Mouse (Mus musculus): ENCODE measurements around the gene Neil1. TPM values are rescaled to one million over a fixed set of nuclear protein-coding genes. Genes with fewer than 3 reads are reported as not detected.

The Neil1 gene
- 3.7 and 4.5 TPM in 2 replicates for polyA plus RNA-seq (2021; fragmentation: Nextera tagmentation)
- long read RNA-seq, experiment 1, partial matches to known transcripts: 1 of 5 reads
- long read RNA-seq, experiment 1, other reads (novel, unspliced or antisense): 3 of 5 reads
- long read RNA-seq, experiment 2, transcript Neil1-203 (10 exons, 1,693 nt): major isoform, 11 of 23 reads
- long read RNA-seq, experiment 2, partial matches to known transcripts: 0 of 23 reads
- long read RNA-seq, experiment 2, other reads (novel, unspliced or antisense): 11 of 23 reads

DNA sequence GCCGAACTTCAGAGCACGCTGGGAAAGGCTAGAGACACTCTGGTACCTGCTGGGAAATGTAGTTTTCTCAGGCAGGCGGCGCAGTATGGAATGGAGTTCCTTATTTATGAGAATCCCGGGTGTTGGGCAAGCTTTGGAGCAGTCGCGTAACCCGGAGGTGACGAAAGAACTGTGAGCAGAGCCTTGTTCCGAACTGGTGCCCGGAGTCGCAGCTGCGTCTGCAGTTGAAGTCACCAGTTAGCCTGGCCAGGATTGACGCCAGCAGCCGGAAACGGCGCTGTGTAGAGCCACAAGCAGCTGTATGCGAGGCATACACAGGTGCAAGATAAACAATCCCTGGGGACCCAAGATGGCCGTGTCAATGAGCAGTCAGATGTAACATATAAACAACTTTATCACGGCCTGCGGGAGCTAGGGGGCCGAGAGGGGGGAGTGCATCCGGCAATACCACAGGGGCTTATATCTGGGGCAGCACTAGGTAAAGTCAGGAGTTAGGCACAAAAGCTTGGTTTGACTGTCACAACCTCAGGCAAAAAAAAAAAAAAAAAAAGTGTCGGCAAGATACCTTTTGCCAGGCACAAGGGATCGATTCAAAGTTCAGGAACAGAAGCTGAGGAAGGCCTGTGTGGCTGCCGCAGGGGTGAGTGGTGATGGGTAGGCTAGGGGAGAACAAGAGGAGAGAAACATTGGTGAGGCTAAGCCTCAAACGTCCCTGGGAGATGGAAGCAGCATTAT lies at the start of gene Neil1:
TSS of gene Neil1 (minus strand) at position 162 of the 735 bp plus-strand sequence.

DNA sequence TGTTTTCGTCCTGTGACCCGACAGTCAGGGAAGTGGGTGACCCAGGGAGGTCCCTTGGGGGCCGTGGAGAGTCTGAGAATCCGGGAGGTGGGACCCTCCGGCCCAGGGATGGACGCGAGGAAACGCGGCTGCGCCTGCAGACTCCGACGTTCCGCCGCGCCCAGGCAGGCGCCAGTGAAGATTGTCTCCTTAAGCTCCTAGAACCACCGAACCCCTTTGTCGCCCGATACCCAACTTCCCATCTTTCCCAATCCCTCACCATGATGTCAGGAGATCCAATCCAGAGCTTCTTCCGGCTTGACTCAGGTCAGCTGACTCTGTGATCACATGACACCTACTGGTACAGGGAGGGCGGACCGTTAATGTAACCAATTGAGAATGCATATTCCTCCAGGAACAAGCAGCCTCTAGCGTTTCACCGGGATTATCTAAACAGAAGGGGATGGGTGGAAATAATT lies 9.9 kb upstream of the Neil1 start, which contains the start of gene Commd4:
TSS of gene Commd4 (minus strand) at position 319 of the 458 bp plus-strand sequence.

GRCm38 (mm10) chr9:57130577-57131433 lies 17.3 kb downstream of the Neil1 start, which contains the start of gene Man2c1:
Gene Man2c1 (plus strand): TSS chr9:57130690.

Other genes with a start within 250 kb of the Neil1 start
- gene Snx33, start 219.9 kb downstream of the Neil1 start, polyA plus RNA-seq (2021; fragmentation: Nextera tagmentation): 3.8 and 4.0 TPM in 2 replicates
- 88.0 and 89.6 TPM in 2 replicates for gene Imp3, start 210.8 kb downstream of the Neil1 start, polyA plus RNA-seq (2021; fragmentation: Nextera tagmentation)
- gene Snupn, start 197.4 kb downstream of the Neil1 start, polyA plus RNA-seq (2021; fragmentation: Nextera tagmentation): 18.0 and 19.7 TPM in 2 replicates
- 9.2 and 10.4 TPM in 2 replicates for gene Ptpn9, start 153.4 kb downstream of the Neil1 start, polyA plus RNA-seq (2021; fragmentation: Nextera tagmentation)
- gene Sin3a, start 76.3 kb downstream of the Neil1 start, polyA plus RNA-seq (2021; fragmentation: Nextera tagmentation): 3.8 and 6.9 TPM in 2 replicates
- gene Man2c1, start 17.6 kb downstream of the Neil1 start, polyA plus RNA-seq (2021; fragmentation: Nextera tagmentation): 16.8 and 17.6 TPM in 2 replicates
- gene Commd4, start 10.0 kb upstream of the Neil1 start, polyA plus RNA-seq (2021; fragmentation: Nextera tagmentation): 147 and 148 TPM in 2 replicates
- gene Trcg1, start 88.3 kb upstream of the Neil1 start, polyA plus RNA-seq (2021; fragmentation: Nextera tagmentation): 0.05 TPM in 1 of 2 replicates, not detected in the other
- gene 1700017B05Rik, start 114.3 kb upstream of the Neil1 start, polyA plus RNA-seq (2021; fragmentation: Nextera tagmentation): 6.9 and 7.8 TPM in 2 replicates

Measured in layer of hippocampus, adult 6 months (tissue).